Mouse (Mus musculus): ENCODE measurements around the gene 4930518I15Rik.

- TF ChIP-seq GATA1 (IDR thresholded peaks at IDR 0.05; ENCODE audit: borderline replicate concordance, low read length) (no peak), FLI1 (IDR thresholded peaks at IDR 0.05; ENCODE audit: low read length) (no peak)
Measured at GRCm38 (mm10) chr2:156806886-156807285, 50.9 kb downstream of the 4930518I15Rik start.
